Mouse (Mus musculus) lung, postnatal 0 days (tissue): ENCODE data around the gene Serpinb6a. TPM values are rescaled to one million over a fixed set of nuclear protein-coding genes. Genes with fewer than 3 reads are reported as not detected.

Experiments used
- ATAC-seq: fragments of 200-750 bp; cut with Nextera tagmentation; 2 replicates; pipeline ENCODE4 v1.8.0; 2017; ENCODE audit warnings: moderate library complexity
- DNase-seq: peaks from one replicate; pipeline ENCODE4 v3.0.0-alpha.2; 2016; ENCODE audit warnings: low spot score
- H3K27ac ChIP-seq: fragments of 300-500 bp; sonication (generic); 2 replicates; pipeline ENCODE4 v1.5.1; 2014; ENCODE audit warnings: antibody characterized with exemption, mild to moderate bottlenecking, low read length, mixed read lengths
- H3K27me3 ChIP-seq: fragments of 300-500 bp; sonication (generic); replicated peaks from 2 replicates; pipeline ENCODE4 v1.6.1; 2014; ENCODE audit warnings: low read length, mixed read lengths; ENCODE audit not compliant: insufficient read depth
- H3K36me3 ChIP-seq: fragments of 300-500 bp; sonication (generic); 2 replicates; pipeline ENCODE4 v1.6.1; 2014; ENCODE audit warnings: low read length, mixed read lengths; ENCODE audit not compliant: insufficient read depth
- H3K4me1 ChIP-seq: fragments of 300-500 bp; sonication (generic); 2 replicates; pipeline ENCODE4 v1.6.1; 2014; ENCODE audit warnings: antibody characterized with exemption, low read depth, low read length, mixed read lengths; ENCODE audit not compliant: insufficient read depth
- H3K4me2 ChIP-seq: fragments of 300-500 bp; sonication (generic); replicated peaks from 2 replicates; pipeline ENCODE4 v1.6.1; 2014; ENCODE audit warnings: low read depth, mild to moderate bottlenecking, low read length, moderate library complexity, mixed read lengths
- H3K4me3 ChIP-seq: fragments of 300-500 bp; sonication (generic); 2 replicates; pipeline ENCODE4 v1.5.1; 2014; ENCODE audit warnings: low read depth, low read length
- H3K9ac ChIP-seq: fragments of 300-500 bp; sonication (generic); replicated peaks from 2 replicates; pipeline ENCODE4 v1.6.1; 2014; ENCODE audit warnings: low read depth, mild to moderate bottlenecking
- H3K9me3 ChIP-seq: fragments of 300-500 bp; sonication (generic); 2 replicates; pipeline ENCODE4 v1.6.1; 2016; ENCODE audit warnings: low read length, mixed read lengths
- CTCF ChIP-seq: IDR thresholded peaks from 2 replicates; pipeline ENCODE4 v1.5.1; 2016; ENCODE audit warnings: antibody characterized with exemption, mild to moderate bottlenecking
- EP300 ChIP-seq: IDR thresholded peaks from 2 replicates; pipeline ENCODE4 v1.6.1; 2016; ENCODE audit warnings: antibody characterized with exemption, mild to moderate bottlenecking, control low read depth
- WGBS: fragments of 180-500 bp; shearing (Covaris S2); extraction: QIAGEN DNeasy Blood & Tissue Kit; methylation state at CpG from one replicate; pipeline ENCODE4 v1.1.7; 2014; 5-methylcytosine and 5-hydroxymethylcytosine counted together
- polyA plus RNA-seq: library from polyadenylated mRNA; unstranded; fragments of >200 nt; fragmentation: Nextera tagmentation; extraction: Ambion mirVana; gene quantifications from 2 replicates; pipeline ENCODE4 v1.2.1, GENCODE M21; 2015

Gene Serpinb6a
- polyA plus RNA-seq, 1 experiment from 2014 or later, result 94.5 TPM

GRCm38 (mm10) chr13:34003058-34003457 lies 464 bp upstream of the Serpinb6a start:
- WGBS, result 10% methylated on average over 5 of the region's 5 CpGs
- ATAC-seq, result no peak
- no peak overlapping the region for H3K27ac ChIP-seq

GRCm38 (mm10) chr13:33995197-33995596 lies 7.4 kb downstream of the Serpinb6a start:
- no peak overlapping the region for H3K4me2 ChIP-seq
- H3K27me3 ChIP-seq, result no peaks in the 10 kb centered on the region
- peak; percentile 87 for DNase-seq
- H3K36me3 ChIP-seq, result no peaks in the 10 kb centered on the region
- ATAC-seq, result peak; percentile 55
- 16% methylated on average over 1 of the region's 1 CpGs for WGBS
- H3K27ac ChIP-seq, result no peak overlapping the region
- H3K9me3 ChIP-seq, result no peaks in the 10 kb centered on the region
- H3K9ac ChIP-seq, result no peak overlapping the region
- H3K4me1 ChIP-seq, result no peaks in the 10 kb centered on the region
- no peak overlapping the region for H3K4me3 ChIP-seq
- peak; percentile 94 for TF ChIP-seq CTCF
- TF ChIP-seq EP300, result no peak

More at GRCm38 (mm10) chr13:34003058-34003457, 464 bp upstream of the Serpinb6a start:
- no peaks in the 10 kb centered on the region for H3K9me3 ChIP-seq
- TF ChIP-seq EP300 (no peak), CTCF (no peak)
- H3K36me3 ChIP-seq, result no peaks in the 10 kb centered on the region
- peaks cover 8% of the 10 kb centered on the region; the same call in 1 of the 2 replicates for H3K4me1 ChIP-seq
- peak overlapping the region; percentile 77 for H3K4me2 ChIP-seq
- H3K9ac ChIP-seq, result 0 out of 2 replicates have a peak overlapping the region, but pooled peaks have one; percentile 89
- H3K4me3 ChIP-seq, result peak overlapping the region; percentile 95
- no peaks in the 10 kb centered on the region for H3K27me3 ChIP-seq
- no peak for DNase-seq

GRCm38 (mm10) chr13:33989625-33990024 lies 13.0 kb downstream of the Serpinb6a start:
- no peak for DNase-seq
- WGBS, result 77% methylated on average over 5 of the region's 5 CpGs
- Histone ChIP-seq H3K36me3 (no peaks in the 10 kb centered on the region; the same call in 1 of the 2 replicates), H3K4me1 (no peaks in the 10 kb centered on the region), H3K9me3 (no peaks in the 10 kb centered on the region), H3K4me3 (no peak overlapping the region), H3K4me2 (no peak overlapping the region), H3K27ac (no peak overlapping the region), H3K27me3 (no peaks in the 10 kb centered on the region), H3K9ac (no peak overlapping the region)
- TF ChIP-seq CTCF (no peak), EP300 (no peak)
- ATAC-seq, result no peak

GRCm38 (mm10) chr13:33966574-33966973 lies 36.0 kb downstream of the Serpinb6a start:
- Histone ChIP-seq H3K27ac (no peak overlapping the region), H3K36me3 (no peaks in the 10 kb centered on the region), H3K4me2 (no peak overlapping the region), H3K9ac (no peak overlapping the region), H3K27me3 (no peaks in the 10 kb centered on the region), H3K9me3 (no peaks in the 10 kb centered on the region), H3K4me1 (no peaks in the 10 kb centered on the region; the same call in 1 of the 2 replicates), H3K4me3 (no peak overlapping the region)
- ATAC-seq (no peak), DNase-seq (no peak)
- TF ChIP-seq EP300, result no peak
- TF ChIP-seq CTCF, result no peak

GRCm38 (mm10) chr13:33966025-33966412 lies 36.6 kb downstream of the Serpinb6a start:
- peak overlapping the region; percentile 89 for H3K27ac ChIP-seq
- no peaks in the 10 kb centered on the region for H3K36me3 ChIP-seq
- DNase-seq (no peak), ATAC-seq (no peak)
- 16% methylated on average over 4 of the region's 4 CpGs for WGBS
- no peaks in the 10 kb centered on the region for H3K9me3 ChIP-seq
- no peaks in the 10 kb centered on the region; the same call in 1 of the 2 replicates for H3K4me1 ChIP-seq
- TF ChIP-seq EP300 (no peak), CTCF (no peak)
- H3K9ac ChIP-seq, result no peak overlapping the region
- peak overlapping the region; percentile 53 for H3K4me3 ChIP-seq
- no peaks in the 10 kb centered on the region for H3K27me3 ChIP-seq
- H3K4me2 ChIP-seq, result peak overlapping the region; percentile 69

GRCm38 (mm10) chr13:33965056-33966024 lies 37.3 kb downstream of the Serpinb6a start:
- peak; percentile 79 for DNase-seq
- Histone ChIP-seq H3K9ac (peak overlapping the region; percentile 59), H3K4me2 (peak overlapping the region; percentile 69), H3K27me3 (no peaks in the 10 kb centered on the region), H3K36me3 (no peaks in the 10 kb centered on the region), H3K4me3 (peak overlapping the region; percentile 53), H3K27ac (peak overlapping the region; percentile 89), H3K9me3 (no peaks in the 10 kb centered on the region), H3K4me1 (no peaks in the 10 kb centered on the region; the same call in 1 of the 2 replicates)
- WGBS, result 4% methylated on average over 14 of the region's 14 CpGs
- 0 out of 2 replicates have a peak, but pooled peaks have one; percentile 15 for TF ChIP-seq EP300
- no peak for TF ChIP-seq CTCF
- ATAC-seq, result peak; percentile 71
